Mouse (Mus musculus) central nervous system, embryonic 14 days (tissue): ENCODE results near the gene Usp40. TPM values are rescaled to one million over a fixed set of nuclear protein-coding genes. Genes with fewer than 3 reads are reported as not detected.

Experiments
- polyA plus RNA-seq: library from polyadenylated mRNA; depleted of rRNA; stranded (reverse); fragments of >200 nt; gene quantifications from 2 replicates; pipeline ENCODE4 v1.2.3, GENCODE M21; 2012; rRNA removed

Gene Usp40
- polyA plus RNA-seq: 24.0 and 24.9 TPM in 2 replicates

DNA sequence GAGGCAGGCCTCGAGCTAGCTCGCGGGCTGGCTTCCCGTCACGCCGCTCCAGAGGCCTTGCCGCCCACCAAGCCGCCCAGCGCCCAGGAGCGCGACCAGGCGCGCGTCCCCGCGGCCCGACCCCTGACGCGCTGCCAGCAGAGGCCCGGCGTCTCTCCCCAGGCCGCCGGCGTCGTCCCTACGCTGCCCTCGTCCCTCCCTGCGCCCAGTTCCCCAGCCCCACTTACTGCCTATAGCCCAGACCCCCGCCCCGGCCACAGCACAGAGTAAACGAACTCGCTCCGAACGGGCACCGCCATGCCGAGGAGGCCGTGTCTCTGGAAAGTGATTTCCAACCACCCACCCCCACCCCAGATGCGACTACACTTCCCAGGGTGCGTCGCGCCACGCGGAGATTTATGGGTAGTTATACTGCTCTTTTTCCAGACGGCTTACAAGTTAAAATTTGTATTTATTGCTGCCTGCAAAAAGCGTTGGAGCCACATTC lies at the start of gene Usp40:
Gene Usp40, minus strand, starts transcription at position 341 of the 487 bp plus-strand sequence.

DNA sequence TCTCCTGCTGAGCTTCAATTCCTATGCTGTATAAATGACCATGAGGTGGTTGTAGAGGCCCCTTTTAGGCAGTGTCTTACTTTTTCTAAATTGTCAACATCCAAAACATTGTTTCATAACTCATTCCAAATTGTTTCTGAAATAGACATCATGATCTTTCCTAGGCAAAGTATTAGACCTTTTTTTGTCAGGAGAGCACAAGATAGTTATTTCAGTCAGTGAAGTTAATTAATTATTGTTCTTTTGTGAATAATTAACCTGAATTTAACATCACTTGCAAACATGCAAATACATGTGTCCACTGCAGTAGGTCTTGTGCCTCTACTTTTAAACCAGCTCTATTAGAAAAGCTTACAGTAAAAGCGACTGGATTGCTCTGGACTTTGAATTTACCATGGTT lies 46.7 kb upstream of the Usp40 start, which contains the start of gene Ugt1a10:
Gene Ugt1a10, plus strand, starts transcription at position 301 of the 400 bp plus-strand sequence.

Other genes with a start within 250 kb of the Usp40 start
- gene Sag, start 204.9 kb downstream of the Usp40 start, polyA plus RNA-seq: 0.66 and 1.1 TPM in 2 replicates
- gene Dgkd, start 155.3 kb downstream of the Usp40 start, polyA plus RNA-seq: 50.3 and 53.0 TPM in 2 replicates
- not detected in 2 replicates for gene Ugt1a10, start 46.8 kb upstream of the Usp40 start, polyA plus RNA-seq
- gene Ugt1a9, start 62.2 kb upstream of the Usp40 start, polyA plus RNA-seq: not detected in 2 replicates
- not detected in 2 replicates for gene Ugt1a8, start 79.3 kb upstream of the Usp40 start, polyA plus RNA-seq
- 0.80 and 0.91 TPM in 2 replicates for gene Ugt1a7c, start 86.5 kb upstream of the Usp40 start, polyA plus RNA-seq
- gene Ugt1a6b, start 94.7 kb upstream of the Usp40 start, polyA plus RNA-seq: 1.1 TPM in 2 replicates
- 1.4 and 1.6 TPM in 2 replicates for gene Ugt1a6a, start 126.3 kb upstream of the Usp40 start, polyA plus RNA-seq
- gene Ugt1a5, start 157.5 kb upstream of the Usp40 start, polyA plus RNA-seq: 0.06 and 0.14 TPM in 2 replicates
- 0.05 TPM in 1 of 2 replicates, not detected in the other for gene Ugt1a2, start 192.1 kb upstream of the Usp40 start, polyA plus RNA-seq
- gene Dnajb3, start 197.2 kb upstream of the Usp40 start, polyA plus RNA-seq: 9.8 TPM in 2 replicates
- 0.09 TPM in 1 of 2 replicates, not detected in the other for gene Ugt1a1, start 203.4 kb upstream of the Usp40 start, polyA plus RNA-seq
- 0.15 and 0.18 TPM in 2 replicates for gene Mroh2a, start 218.4 kb upstream of the Usp40 start, polyA plus RNA-seq